Mouse (Mus musculus) heart, postnatal 0 days (tissue): ENCODE results near the gene Aig1.

Source experiments
- CTCF ChIP-seq: IDR thresholded peaks from 2 replicates; pipeline ENCODE4 v1.5.1; 2016; ENCODE audit warnings: antibody characterized with exemption, control low read depth, low read depth
- EP300 ChIP-seq: IDR thresholded peaks from 2 replicates; pipeline ENCODE4 v1.6.1; 2016; ENCODE audit warnings: antibody characterized with exemption, low read depth

- TF ChIP-seq CTCF = no peak
- TF ChIP-seq EP300 = no peak
These were observed 13.7 kb upstream of the Aig1 start for GRCm38 (mm10) chr10:13882490-13882889.
